Comparison of ENCODE assay signal across 16 mouse cellular contexts in genomic region chr6:40051698-40052097, GRCm38 (mm10).
"Had no signal": no experiment of that assay in that cellular context is flagged by ENCODE, and none has a peak within 500 bp of the region (broad histone marks: within the 10 kb centered on the region; RNA-seq: fewer than 3 reads in every experiment).

No protein-coding gene starts in this region.

- ATAC-seq: hindbrain, embryonic 16.5 days; inflammation-experienced regulatory T-cells, adult 6 months; intestine, embryonic 15.5 days; intestine, postnatal 0 days had no signal

- DNase-seq: gastrocnemius, adult 2 months; gastrocnemius, postnatal 10 days; gastrocnemius, postnatal 25 days; heart, adult 2 months; heart, postnatal 10 days; heart, postnatal 4 days; kidney, adult 18-20 months; kidney, adult 8-10 months; kidney, postnatal 10 days; kidney, postnatal 25 days; kidney, postnatal 4 days; liver had no signal
